Mouse (Mus musculus): ENCODE results near the gene Ccdc142.

The Ccdc142 gene

DNA sequence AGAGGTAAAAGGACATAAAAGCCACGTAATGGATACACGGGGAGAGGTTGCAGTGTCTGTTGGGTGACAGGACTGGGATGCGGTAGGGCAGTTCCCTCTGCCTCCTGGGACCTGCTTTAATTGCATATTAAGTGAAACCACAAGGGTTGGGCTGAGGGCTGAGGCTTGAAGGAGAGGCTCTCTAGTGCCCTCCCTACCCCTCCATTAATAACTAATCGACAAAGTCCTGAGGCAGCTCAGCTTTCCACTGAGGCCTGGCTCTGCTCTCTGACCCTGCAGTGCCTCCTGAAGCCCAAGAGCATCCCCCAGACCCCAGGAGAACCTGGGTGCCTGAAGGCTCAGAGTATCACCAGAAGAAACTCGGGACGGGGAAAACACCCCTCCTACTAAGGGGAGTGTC is 16.9 kb upstream of the Ccdc142 start:
- in situ Hi-C loops (cut with MseI, MboI): loop anchor here in 1 of 2 experiments (25.0 kb wide), 1 partner anchor 97 kb away; no protein-coding TSS in a partner anchor

DNA sequence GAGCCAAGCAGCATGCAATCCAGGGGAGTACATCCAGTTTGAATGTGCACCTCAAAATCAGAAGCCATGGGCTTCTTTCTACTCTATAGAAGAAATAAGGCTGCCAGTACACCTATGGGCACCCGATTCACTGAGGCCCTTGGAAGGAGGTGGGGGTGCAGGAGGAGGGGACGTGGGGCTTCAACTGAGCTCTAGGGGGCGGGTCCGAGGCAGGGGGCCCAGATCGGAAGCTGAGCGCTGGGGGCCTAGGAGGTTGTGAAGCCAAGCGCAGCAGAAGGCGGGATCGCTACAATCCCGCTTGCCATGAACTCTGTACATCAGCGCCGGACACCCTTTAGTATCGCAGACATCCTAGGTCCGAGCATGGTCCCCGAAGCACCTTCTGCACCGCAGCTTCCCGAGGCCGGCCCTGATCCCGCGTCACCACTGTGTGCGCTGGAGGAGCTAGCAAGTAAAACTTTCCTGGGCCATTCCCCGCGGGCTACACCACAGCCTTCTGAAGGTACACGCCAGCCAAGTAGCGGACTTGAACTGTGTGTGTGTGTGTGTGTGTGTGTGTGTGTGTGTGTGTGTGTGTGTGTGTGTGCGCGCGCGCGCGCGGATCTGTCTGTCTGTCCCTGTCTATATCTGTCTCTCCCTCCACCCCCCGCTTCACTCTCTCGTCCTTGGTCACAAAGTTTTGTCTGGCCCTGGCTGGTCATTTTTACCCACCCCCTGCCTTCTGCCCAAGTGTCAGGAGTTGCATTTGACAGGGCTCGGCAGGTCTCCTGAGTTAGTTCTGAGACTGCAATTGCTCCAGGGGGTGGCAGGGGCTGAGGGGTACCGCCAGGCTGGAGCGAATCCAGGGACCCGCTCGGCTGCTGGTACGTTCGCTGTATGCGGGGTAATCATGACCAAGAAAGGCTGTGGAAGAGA is 15.0 kb upstream of the Ccdc142 start, which contains the start of gene Lbx2:
Gene Lbx2 (plus strand): TSS at position 247 of the 915 bp plus-strand sequence.
- in situ Hi-C loops (cut with MseI, MboI): loop anchor here in 1 of 2 experiments (25.0 kb wide), 1 partner anchor 99 kb away; no protein-coding TSS in a partner anchor

DNA sequence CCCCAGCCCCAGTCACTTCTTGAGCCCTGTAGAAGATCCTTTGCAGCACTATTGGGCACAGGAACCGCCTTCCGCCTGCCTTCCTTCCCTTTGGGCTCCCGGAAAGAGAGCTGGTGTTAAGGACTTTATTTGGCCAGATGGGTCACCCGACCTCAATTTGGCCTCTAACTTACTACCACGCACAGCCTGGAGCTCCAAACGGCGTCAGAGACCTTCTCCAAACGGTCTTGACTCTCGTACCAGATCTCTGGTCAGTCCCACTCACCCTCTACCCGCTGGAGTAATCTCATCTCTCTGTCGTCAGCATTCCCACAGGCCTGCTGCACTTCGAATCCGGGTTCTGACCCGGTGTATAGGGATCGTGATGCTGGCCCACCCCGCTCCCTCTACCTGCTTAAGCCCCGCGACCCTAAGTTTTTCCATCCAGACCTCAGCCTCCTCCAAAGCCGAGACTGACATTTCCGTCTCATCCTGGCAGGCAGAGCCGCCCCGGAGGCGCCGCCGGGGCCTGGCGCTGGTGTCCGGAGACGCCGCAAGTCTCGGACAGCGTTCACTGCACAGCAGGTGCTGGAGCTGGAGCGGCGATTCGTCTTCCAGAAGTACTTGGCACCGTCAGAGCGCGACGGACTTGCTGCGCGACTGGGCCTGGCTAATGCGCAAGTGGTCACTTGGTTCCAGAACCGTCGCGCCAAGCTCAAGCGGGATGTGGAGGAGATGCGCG is 14.0 kb upstream of the Ccdc142 start:
- in situ Hi-C loops (cut with MseI, MboI): loop anchor here in 1 of 2 experiments (25.0 kb wide), 1 partner anchor 100 kb away; no protein-coding TSS in a partner anchor

DNA sequence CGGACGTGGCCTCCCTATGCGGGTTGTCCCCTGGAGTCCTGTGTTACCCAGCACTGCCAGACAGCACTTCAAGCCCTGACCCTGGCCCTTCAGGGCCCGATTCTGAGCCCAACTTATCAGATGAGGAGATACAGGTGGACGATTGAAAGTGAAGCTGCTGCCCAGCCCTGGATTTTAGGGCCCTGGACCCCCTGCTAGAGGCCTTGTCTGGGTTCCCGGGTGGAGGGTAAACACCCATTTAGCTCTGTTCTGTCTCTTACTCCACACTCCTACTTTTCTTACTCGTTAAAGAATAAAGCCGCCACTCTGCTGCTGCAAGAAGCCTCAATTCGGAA is 13.5 kb upstream of the Ccdc142 start:
- in situ Hi-C loops (cut with MseI, MboI): loop anchor here in 1 of 2 experiments (25.0 kb wide), 1 partner anchor 101 kb away; no protein-coding TSS in a partner anchor

DNA sequence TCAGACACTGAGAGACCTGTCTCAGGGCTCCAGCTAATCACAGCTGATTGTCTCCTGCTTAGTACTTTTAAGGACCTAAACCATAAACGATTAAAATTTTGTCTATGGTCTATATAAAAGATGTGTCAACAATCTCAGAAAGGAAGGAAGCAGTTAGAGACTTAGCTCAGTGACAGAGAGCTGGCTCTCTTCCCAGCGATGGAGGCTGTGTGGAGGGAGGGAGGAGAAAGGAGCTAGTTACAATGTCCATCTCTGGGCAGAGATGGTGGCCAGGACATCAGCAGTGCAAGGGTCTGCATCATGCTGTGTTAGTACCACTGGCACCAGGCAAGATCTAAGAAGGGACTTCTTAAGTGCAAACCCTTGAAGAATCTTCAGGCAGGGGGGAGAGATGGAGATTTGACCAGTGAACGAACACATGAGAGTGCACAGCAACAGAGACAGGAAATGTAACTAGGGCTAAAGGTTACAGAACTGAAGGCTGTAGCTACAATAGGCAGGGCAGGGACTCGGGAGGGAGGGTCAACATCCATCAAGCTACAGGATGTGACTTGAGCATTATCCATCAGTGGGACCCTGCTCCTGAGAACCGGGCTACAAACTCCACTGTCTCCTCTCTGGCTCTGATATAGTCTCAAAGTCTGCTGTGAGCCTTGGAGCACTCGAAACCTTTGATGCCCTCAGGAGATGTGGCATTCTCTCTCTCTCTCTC is 8.8 kb upstream of the Ccdc142 start:
- in situ Hi-C loops (cut with MseI, MboI): loop anchor here in 1 of 2 experiments (25.0 kb wide), 1 partner anchor 105 kb away; no protein-coding TSS in a partner anchor

DNA sequence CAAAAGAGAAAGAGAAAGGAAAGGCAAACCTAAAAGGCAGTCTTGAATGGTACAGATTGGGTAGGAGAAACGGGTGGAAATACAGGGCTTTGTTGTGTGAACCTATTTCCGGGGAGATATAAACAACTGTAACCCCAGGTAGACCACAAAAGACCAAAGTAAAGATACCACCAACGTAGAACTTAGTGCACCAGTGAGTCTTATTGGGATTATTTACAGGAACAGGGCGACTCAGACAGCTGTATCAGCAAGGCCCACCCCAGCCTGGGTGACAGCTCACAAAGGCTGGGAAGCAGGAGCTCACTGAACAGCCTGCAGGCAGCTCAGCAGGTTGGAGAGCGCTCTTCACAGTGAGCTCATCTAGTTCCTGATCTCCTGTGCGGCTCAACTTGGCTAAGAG is 5.4 kb upstream of the Ccdc142 start:
- in situ Hi-C loops (cut with MseI, MboI): loop anchor here (5.0 to 25.0 kb wide), 2 partner anchors 99 to 109 kb away; no protein-coding TSS in a partner anchor

DNA sequence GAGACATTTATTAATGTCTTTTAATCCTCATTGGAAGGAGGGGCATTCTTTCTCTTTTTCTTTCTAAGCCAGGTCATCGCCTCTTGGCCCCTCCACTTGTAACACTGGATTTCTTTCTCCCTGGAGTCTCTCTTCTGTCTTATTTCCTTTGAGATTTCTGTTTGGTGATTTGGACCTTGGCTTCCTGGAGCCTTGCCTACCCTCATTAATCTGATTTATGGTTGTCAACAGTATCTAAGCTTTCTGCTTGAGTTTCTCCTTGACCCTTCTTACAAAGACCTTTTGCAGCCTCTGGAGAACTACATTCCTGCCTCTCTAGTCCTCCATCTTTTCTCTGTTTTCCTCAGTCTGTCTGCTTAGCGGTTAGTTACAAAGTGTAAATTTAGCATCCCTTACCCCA is 3.0 kb upstream of the Ccdc142 start:
- in situ Hi-C loops (cut with MseI, MboI): loop anchor here (5.0 to 25.0 kb wide), 2 partner anchors 101 to 111 kb away; no protein-coding TSS in a partner anchor

DNA sequence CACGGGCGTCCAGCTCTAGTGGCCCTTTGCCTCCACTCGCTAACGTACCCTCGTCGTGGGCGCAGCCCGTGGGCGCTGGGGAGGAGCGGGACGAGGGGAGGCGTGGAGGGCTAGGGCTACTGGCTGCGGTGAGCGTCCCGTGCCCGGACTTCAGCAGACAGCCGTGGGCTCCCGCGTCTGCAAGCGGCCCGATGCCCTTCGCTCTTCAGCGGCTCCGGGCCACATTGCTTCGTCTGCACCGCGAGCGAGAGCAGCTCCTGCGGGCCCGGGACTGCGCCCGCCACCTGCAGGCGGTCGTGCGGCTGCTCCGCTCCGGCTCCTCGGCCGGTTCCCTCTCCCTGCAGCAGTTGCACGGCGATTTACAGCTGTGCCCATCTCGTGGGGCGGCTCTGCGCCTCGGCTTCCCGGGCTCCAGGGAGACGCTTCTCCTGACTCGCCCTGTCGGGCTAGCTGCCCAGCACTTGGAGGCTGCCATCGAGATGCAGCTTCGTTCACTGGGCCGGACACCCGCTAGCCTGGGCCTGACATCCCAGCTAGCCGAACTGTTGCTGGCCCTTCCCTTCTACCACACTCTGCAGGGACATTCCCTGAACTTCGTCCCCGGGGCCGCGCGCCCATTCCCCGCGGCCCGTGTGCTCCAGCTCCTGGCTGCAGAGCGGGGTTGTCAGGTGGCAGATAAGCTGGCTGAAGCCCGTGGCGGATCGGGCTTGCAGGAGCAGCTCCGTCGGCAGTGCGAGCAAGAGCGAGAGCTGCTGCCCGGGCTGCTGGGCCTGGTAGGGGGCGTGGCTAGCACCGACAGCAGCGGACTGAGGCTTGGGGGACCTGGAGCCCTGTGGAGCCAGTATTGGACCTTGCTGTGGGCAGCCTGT is 521 bp downstream of the Ccdc142 start:
- in situ Hi-C loops (cut with MseI, MboI): no loop called here

DNA sequence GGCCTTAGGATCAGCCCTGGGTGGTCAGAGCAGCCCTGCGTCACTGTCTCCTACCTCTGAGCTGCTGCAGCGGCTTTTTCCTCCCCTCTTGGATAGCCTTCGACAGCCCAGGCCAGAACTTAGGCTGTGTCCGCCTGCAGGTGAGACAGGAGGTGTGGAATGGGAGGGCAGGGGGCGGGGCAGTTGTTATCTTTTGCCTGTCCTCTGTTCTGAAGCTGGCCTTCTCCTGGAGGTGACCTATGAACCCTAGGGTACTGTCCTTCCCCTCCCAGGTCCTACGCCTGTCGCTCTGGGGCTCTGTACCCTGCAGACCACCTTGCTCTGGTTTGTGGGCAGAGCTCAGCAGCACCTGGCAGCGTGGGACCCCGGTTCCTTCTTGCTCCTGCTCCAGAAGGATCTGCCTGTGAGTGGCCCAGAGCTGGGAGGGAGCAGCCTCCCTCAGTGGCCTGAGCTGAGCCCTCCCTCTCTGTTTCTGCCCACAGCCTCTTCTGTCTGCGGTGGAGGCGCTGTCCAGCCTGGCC is 1.8 kb downstream of the Ccdc142 start:
- in situ Hi-C loops (cut with MseI, MboI): no loop called here

DNA sequence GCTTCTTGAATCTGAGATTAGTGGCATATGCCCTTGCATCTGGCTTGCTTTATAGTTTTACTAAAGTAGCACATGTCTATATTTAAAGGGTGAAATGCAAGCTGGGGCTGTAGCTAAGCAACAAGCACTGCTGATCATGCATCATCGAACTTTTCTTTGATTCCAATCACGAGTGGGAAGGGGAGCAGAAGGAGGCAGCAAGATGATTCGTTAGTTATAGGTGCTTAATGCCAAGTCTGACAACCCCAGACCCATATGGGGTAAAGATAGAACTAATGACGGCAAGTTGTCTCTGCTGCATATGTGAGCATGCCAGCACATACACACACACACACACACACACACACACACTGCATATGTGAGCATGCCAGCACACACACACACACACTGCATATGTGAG is 2.8 kb downstream of the Ccdc142 start:
- in situ Hi-C loops (cut with MseI, MboI): no loop called here

DNA sequence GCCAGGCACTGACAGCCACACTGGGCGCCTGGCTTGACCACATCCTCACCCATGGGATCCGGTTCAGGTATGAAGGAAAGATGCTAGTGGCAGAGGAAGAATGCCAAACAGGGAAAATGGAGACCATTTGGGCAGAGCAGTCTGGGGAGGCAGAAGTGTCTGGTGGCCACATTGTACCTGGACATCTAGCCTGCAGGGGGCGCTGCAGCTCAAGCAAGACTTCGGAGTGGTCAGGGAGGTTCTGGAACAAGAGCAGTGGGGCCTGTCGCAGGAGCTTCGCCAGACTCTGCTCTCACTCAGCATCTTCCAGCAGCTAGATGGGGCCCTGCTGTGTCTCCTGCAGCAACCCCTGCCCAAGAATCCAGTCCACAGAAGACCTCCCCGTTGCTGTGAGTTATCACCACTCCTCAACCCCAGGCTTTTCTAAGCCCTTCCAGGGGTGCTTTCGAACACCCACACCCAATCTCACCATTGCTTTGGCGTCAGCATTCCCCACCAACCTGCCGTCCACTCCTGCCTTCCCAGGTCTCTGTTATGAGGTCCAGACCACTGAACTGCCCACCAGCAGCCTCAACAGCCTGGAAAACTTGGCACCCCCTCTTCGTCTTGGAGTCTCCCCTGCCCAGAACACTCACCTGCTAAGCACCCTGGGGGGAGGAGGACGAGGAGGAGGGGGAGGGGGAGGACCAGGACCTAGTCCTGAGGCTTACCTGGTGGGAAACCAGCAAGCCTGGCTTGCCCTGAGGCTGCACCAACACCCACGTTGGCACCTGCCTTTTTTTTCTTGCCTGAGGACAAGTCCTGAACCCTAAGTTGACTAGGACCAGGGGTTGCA is 6.4 kb downstream of the Ccdc142 start:
- in situ Hi-C loops (cut with MseI, MboI): no loop called here

DNA sequence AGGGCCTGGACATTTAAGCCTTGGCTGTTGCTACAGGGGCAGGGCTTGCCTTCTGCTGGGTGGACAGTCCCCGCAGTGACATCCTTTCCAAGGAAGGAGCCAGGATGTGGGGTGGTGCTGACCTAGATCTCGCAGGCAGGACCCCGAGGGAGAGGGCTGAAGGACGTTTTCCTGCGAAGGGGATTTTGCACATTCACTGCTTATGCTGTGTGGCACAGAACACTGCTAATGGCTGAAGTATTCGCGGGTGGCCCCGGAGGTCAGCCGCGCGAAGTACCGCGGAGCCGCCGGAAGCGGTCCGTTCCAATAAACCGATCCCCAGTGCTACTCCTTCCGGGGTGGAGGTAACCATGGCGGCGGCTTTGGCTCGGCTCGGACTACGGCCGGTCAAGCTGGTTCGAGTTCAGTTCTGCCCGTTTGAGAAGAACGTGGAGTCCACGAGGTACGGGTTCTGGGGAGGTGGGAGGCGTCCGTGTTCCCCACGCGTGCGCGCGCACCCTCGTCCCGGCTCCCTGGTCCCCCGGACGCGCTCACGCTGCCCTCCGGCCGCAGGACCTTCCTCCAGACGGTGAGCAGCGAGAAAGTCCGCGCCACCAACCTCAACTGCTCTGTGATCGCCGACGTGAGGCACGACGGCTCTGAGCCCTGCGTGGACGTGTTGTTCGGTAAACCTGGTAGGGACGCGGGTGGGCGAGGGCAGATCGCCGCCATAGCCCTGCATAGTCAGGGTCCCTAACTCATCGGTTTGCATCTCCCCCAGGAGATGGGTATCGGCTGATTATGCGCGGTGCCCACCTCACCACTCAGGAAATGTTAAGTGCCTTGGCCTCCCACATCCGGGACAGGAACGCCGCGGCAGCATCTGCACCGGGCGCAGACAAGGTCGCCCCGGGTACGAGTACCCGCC is 7.6 kb downstream of the Ccdc142 start, which contains the start of gene Mrpl53:
Gene Mrpl53 (plus strand): TSS at position 279 of the 907 bp plus-strand sequence.
- in situ Hi-C loops (cut with MseI, MboI): no loop called here

DNA sequence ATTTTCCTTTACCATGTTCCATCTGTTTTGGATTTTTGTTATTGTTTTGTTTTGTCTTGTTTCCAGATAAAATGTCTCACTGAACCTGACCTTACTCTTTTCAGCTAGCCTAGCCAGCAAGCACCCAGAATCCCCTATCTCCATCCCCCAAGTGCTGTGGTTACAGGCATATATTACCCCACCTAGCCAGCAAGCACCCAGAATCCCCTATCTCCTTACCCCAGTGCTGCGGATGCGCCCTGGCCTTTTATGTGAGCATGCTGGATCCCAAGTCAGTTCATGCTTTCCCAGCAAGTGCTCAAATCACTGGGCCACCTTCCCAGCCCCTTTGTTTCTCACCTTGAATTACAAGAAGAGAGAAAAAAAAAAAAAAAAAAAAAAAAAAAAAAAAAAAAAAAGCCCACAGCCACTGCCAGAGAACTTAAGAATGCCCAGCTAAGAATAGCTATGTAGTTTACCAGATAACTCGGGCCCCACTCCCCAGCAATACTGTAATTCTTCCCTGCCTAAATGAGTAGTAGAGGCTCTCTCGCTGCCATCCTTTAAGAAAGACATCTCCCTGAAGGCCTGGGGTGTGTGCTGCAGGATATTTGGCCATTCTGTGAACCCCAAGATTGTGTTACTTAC is 10.2 kb downstream of the Ccdc142 start:
- in situ Hi-C loops (cut with MseI, MboI): no loop called here

DNA sequence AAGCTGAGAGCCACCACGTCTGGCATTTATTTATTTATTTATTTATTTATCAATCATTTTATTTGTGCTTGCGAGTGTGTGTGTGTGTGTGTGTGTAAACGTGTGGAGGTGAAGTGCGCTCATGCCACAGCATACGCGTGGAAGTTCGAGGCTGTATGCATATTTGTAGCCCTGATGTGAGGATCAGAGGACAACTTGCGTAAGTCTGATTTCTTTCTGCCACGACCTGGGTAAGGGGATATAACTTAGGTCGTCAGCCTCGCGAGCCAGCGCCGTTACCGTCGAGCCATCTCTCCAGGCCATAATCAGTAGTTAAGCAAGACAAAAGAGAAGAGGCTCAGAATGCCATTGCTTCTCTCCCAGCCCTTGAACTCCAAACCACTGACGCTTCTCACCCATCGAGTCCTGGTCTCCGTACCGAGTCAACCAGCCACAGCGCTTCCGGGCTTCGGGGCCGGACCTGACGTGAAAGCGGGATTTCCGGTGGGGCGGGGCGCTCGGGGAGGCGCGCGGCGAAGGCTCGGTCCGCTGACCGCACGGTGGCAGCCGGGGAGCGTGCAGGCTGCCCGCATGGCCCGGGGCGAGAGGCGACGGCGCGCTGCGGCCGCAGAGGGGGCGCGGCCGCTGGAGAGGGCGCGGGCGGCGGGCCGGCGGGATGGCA is 13.7 kb downstream of the Ccdc142 start, which contains the start of gene Mogs:
Gene Mogs (plus strand): TSS at position 486 of the 661 bp plus-strand sequence.
- in situ Hi-C loops (cut with MseI, MboI): no loop called here

DNA sequence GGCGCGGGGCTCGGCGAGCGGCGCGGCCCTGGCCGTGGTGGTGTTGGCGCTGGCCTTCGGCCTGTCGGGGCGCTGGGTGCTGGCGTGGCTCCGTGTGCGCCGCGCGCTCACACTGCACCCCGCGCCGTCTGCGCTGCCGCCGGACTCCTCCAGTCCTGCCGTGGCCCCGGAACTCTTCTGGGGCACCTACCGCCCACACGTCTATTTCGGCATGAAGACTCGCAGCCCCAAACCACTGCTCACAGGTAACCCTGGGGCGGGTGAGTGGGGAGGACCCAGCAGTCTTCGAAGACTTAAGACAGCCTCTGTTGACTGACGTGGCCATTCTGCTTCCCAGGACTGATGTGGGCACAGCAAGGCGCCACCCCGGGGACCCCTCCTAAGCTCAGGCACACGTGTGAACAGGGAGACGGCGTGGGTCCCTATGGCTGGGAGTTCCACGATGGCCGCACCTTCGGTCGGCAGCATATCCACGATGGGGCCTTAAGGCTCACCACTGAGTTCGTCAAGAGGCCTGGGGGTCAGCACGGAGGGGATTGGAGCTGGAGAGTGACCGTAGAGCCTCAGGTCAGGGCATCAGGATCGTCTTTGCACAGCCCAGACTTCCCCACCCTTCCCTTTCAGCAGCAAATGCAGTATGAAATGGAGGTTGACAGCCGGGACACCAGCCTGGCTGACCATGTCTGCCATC is 14.4 kb downstream of the Ccdc142 start:
- in situ Hi-C loops (cut with MseI, MboI): no loop called here

DNA sequence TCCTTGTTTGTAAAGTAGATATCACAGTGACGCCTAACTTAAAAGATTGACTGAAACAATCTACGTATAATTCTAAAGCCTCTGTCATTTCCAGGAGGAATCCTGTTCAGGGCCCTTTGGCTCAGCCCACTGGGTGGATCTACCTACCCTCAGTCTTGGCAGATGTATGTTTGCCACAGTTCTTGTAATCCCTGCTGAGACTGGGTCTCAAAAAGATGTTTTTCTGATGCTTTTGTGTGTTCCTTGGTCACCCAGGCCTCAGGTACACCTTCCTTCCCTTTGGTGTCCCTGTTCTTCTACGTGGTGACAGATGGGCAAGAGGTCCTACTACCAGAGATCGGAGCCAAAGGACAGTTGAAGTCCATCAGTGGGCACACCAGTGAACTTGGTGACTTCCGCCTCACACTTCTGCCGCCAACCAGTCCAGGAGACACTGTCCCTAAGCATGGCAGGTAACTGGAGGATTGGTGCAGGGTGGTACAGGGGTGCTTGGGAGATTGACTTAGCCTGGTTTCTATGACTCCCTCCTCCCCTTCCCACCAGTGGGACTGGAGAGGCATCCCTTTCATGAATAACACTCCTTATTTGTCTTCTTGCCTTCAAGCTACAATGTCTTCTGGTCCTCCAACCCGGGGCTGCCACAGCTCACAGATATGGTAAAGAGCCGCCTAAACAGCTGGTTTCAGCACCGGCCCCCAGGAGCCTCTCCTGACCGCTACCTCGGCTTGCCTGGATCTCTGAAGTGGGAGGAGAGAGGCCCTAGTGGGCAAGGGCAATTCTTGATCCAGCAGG is 15.2 kb downstream of the Ccdc142 start:
- in situ Hi-C loops (cut with MseI, MboI): no loop called here

Data from mouse trophoblast stem cell (cell line).